Mouse (Mus musculus) midbrain, embryonic 14.5 days (tissue): ENCODE data around the gene Fcgr1. TPM values are rescaled to one million over a fixed set of nuclear protein-coding genes. Genes with fewer than 3 reads are reported as not detected.

Source experiments
- ATAC-seq: fragments of 200-750 bp; cut with Nextera tagmentation; 2 replicates; pipeline ENCODE4 v1.8.0; 2017; ENCODE audit warnings: moderate number of reproducible peaks, moderate library complexity; ENCODE audit not compliant: low FRiP score, low TSS enrichment
- DNase-seq: peaks from one replicate; pipeline ENCODE4 v3.0.0-alpha.2; 2015
- H3K27ac ChIP-seq: fragments of 300-500 bp; sonication (generic); replicated peaks from 2 replicates; pipeline ENCODE4 v1.5.1; 2014; ENCODE audit warnings: mild to moderate bottlenecking, low read depth, low read length, moderate library complexity
- H3K27me3 ChIP-seq: fragments of 300-500 bp; sonication (generic); 2 replicates; pipeline ENCODE4 v1.6.1; 2014; ENCODE audit warnings: low read length, control low read depth, mixed read lengths; ENCODE audit not compliant: control insufficient read depth, insufficient read depth
- H3K36me3 ChIP-seq: fragments of 300-500 bp; sonication (generic); 2 replicates; pipeline ENCODE4 v1.6.1; 2014; ENCODE audit warnings: low read length, control low read depth; ENCODE audit not compliant: control insufficient read depth, insufficient read depth
- H3K4me1 ChIP-seq: fragments of 300-500 bp; sonication (generic); 2 replicates; pipeline ENCODE4 v1.6.1; 2014; ENCODE audit warnings: mild to moderate bottlenecking, antibody characterized with exemption, low read length, control low read depth; ENCODE audit not compliant: control insufficient read depth, insufficient read depth
- H3K4me2 ChIP-seq: fragments of 300-500 bp; sonication (generic); 2 replicates; pipeline ENCODE4 v1.6.1; 2014; ENCODE audit warnings: mild to moderate bottlenecking, low read length, moderate library complexity
- H3K4me3 ChIP-seq: fragments of 300-500 bp; sonication (generic); replicated peaks from 2 replicates; pipeline ENCODE4 v1.5.1; 2014; ENCODE audit warnings: low read depth, low read length
- H3K9ac ChIP-seq: fragments of 300-500 bp; sonication (generic); replicated peaks from 2 replicates; pipeline ENCODE4 v1.6.1; 2014; ENCODE audit warnings: mild to moderate bottlenecking, low read length, moderate library complexity
- H3K9me3 ChIP-seq: fragments of 300-500 bp; sonication (generic); 2 replicates; pipeline ENCODE4 v1.6.1; 2016; ENCODE audit warnings: low read length, control low read depth, mixed read lengths; ENCODE audit not compliant: control insufficient read depth
- WGBS: fragments of 180-500 bp; shearing (Covaris S2); extraction: QIAGEN DNeasy Blood & Tissue Kit; methylation state at CpG from one replicate; pipeline ENCODE4 v1.1.7; 2014; 5-methylcytosine and 5-hydroxymethylcytosine counted together
- polyA plus RNA-seq: library from polyadenylated mRNA; unstranded; fragments of >200 nt; fragmentation: Nextera tagmentation; extraction: Ambion mirVana; gene quantifications from 2 replicates; pipeline ENCODE4 v1.2.1, GENCODE M21; 2014

The Fcgr1 gene
- polyA plus RNA-seq, 1 experiment from 2014 or later = 4.8 TPM

DNA sequence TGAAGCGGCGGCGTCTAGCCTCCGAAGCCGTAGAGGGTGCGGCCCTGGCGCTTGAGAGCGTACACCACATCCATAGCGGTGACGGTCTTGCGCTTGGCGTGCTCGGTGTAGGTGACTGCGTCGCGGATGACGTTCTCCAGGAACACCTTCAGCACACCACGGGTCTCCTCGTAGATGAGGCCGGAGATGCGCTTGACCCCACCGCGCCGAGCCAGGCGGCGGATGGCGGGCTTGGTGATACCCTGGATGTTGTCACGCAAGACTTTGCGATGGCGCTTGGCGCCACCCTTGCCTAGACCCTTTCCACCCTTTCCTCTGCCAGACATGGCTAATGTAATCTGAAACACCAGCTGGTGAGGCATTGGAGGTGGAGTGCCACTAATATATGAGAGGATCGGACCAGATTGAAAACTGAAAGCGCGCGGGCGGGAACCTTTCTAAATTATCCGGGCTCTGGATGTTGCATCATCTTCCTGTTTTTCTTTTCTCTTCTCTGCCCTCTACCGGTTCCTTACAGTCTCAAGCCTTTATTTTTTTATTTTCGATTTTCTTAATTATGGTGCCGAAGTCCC, 30.7 kb downstream of the Fcgr1 start, which contains the start of gene Hist2h4:
Gene Hist2h4, minus strand, starts transcription at position 333 of the 572 bp plus-strand sequence.
- Histone ChIP-seq H3K9ac (peak within 1 kb of the TSS; percentile 69), H3K9me3 (no peaks in the 10 kb centered on the region), H3K36me3 (no peaks in the 10 kb centered on the region), H3K27ac (peak within 1 kb of the TSS; percentile 94), H3K4me1 (peaks cover 13% of the 10 kb centered on the region), H3K4me3 (peak within 1 kb of the TSS; percentile 51), H3K4me2 (peak within 1 kb of the TSS; percentile 75), H3K27me3 (no peaks in the 10 kb centered on the region)
- DNase-seq = peak; percentile 96
- ATAC-seq = peak; percentile 86
- under 1% methylated on average over 40 of the region's 40 CpGs for WGBS

- no peaks in the 10 kb centered on the region for H3K36me3 ChIP-seq
- DNase-seq = peak; percentile 83
- no peaks in the 10 kb centered on the region for H3K9me3 ChIP-seq
- H3K27ac ChIP-seq = peak overlapping the region; percentile 94
- H3K4me1 ChIP-seq = peaks cover 8% of the 10 kb centered on the region; the same call in 1 of the 2 replicates
- H3K4me3 ChIP-seq = peak overlapping the region; percentile 51
- peak; percentile 72 for ATAC-seq
- no peaks in the 10 kb centered on the region for H3K27me3 ChIP-seq
- peak overlapping the region; percentile 75 for H3K4me2 ChIP-seq
- H3K9ac ChIP-seq = peak overlapping the region; percentile 69
- 1% methylated on average over 19 of the region's 19 CpGs for WGBS
Measured at GRCm38 (mm10) chr3:96262216-96262875, 31.4 kb downstream of the Fcgr1 start.

DNA sequence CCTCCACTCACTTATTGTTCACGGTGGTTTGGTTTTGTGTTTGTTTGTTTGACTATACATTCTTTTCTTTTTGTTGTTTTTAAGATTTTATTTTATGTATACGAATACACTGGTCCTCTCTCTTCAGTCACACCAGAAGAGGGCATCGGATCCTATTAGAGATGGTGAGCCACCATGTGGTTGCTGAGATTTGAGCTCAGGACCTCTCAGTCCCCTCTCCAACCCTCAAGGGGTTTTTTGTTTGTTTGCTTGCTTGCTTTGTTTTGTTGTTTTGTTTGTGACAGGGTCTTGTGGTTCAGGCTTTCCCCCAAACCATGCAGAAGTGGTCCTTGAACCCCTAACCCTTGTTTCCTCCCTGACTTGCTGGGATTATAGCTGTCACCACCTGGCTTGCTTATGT, 32.1 kb downstream of the Fcgr1 start:
- Histone ChIP-seq H3K36me3 (no peaks in the 10 kb centered on the region), H3K27me3 (no peaks in the 10 kb centered on the region), H3K9me3 (no peaks in the 10 kb centered on the region), H3K9ac (peak overlapping the region; percentile 69), H3K27ac (peak overlapping the region; percentile 94), H3K4me3 (peak overlapping the region; percentile 51), H3K4me2 (peak overlapping the region; percentile 75), H3K4me1 (peaks cover 8% of the 10 kb centered on the region; the same call in 1 of the 2 replicates)
- DNase-seq (no peak), ATAC-seq (no peak)
- WGBS = 62% methylated on average over 3 of the region's 3 CpGs

DNA sequence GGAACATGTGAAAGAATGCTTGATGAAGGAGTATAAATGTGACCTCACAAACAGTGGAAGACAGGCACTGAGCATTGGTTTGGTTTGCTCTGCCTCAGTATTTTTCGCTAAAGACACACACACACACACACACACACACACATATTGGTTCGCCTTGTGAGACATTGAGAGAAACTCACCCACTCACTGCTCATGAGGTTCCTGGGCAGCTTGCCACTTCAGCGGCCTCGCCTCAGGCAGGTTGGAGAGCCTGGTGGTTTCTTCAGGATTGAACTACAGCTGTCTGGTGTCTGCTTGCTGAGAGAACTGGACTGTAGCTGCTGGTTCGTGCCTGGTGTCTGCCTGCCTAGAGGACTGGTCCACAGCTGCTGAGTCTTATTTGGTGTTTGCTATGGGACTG, 33.5 kb downstream of the Fcgr1 start:
- H3K9me3 ChIP-seq = no peaks in the 10 kb centered on the region
- H3K36me3 ChIP-seq = no peaks in the 10 kb centered on the region
- WGBS = 94% methylated on average over 5 of the region's 5 CpGs
- no peaks in the 10 kb centered on the region for H3K27me3 ChIP-seq
- H3K9ac ChIP-seq = no peak overlapping the region
- no peak overlapping the region for H3K4me2 ChIP-seq
- no peak overlapping the region for H3K4me3 ChIP-seq
- ATAC-seq (no peak), DNase-seq (no peak)
- no peak overlapping the region for H3K27ac ChIP-seq
- peaks cover 8% of the 10 kb centered on the region; the same call in 1 of the 2 replicates for H3K4me1 ChIP-seq

- 83% methylated on average over 3 of the region's 3 CpGs for WGBS
- no peaks in the 10 kb centered on the region for H3K27me3 ChIP-seq
- no peaks in the 10 kb centered on the region for H3K9me3 ChIP-seq
- H3K27ac ChIP-seq = no peak overlapping the region
- H3K9ac ChIP-seq = no peak overlapping the region
- H3K4me1 ChIP-seq = no peaks in the 10 kb centered on the region
- ATAC-seq (no peak), DNase-seq (no peak)
- H3K4me2 ChIP-seq = no peak overlapping the region
- no peaks in the 10 kb centered on the region for H3K36me3 ChIP-seq
- H3K4me3 ChIP-seq = no peak overlapping the region
Measured at GRCm38 (mm10) chr3:96257190-96257589, 36.6 kb downstream of the Fcgr1 start.

- Histone ChIP-seq H3K4me3 (no peak overlapping the region), H3K9ac (no peak overlapping the region), H3K4me2 (no peak overlapping the region), H3K27me3 (no peaks in the 10 kb centered on the region), H3K27ac (no peak overlapping the region), H3K36me3 (no peaks in the 10 kb centered on the region), H3K9me3 (no peaks in the 10 kb centered on the region), H3K4me1 (no peaks in the 10 kb centered on the region)
- WGBS = 87% methylated on average over 5 of the region's 5 CpGs
- DNase-seq (no peak), ATAC-seq (no peak)
Measured at GRCm38 (mm10) chr3:96255926-96256593, 37.7 kb downstream of the Fcgr1 start.

GRCm38 (mm10) chr3:96254683-96255355, 39.0 kb downstream of the Fcgr1 start:
- Histone ChIP-seq H3K4me3 (no peak overlapping the region), H3K9me3 (no peaks in the 10 kb centered on the region), H3K27me3 (no peaks in the 10 kb centered on the region), H3K36me3 (no peaks in the 10 kb centered on the region), H3K9ac (0 out of 2 replicates have a peak overlapping the region, but pooled peaks have one; percentile 16), H3K4me2 (no peak overlapping the region), H3K27ac (no peak overlapping the region), H3K4me1 (no peaks in the 10 kb centered on the region)
- DNase-seq = peak; percentile 61
- no peak for ATAC-seq
- 49% methylated on average over 10 of the region's 10 CpGs for WGBS

DNA sequence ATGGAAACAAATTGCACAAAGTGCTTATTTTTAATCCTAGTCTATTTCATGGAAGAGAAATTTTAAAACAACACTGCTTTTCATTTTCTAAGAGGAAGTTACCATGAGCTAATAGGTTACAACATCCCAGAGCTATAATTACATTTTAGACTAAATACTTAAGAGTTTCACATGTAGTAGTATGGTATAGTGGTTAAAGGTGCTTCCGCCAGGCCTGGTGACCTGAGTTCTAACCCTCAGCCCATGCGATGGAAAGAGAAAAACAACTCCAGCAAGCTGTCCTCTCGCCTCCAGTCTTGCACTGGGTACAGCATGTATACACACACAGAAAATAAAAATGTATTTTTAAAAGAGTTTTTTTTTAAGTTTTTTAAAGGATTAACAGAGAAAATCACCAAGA, 42.0 kb downstream of the Fcgr1 start:
- H3K9ac ChIP-seq = no peak overlapping the region
- ATAC-seq (no peak), DNase-seq (no peak)
- H3K4me3 ChIP-seq = no peak overlapping the region
- H3K4me1 ChIP-seq = 0 out of 2 replicates have a peak, but pooled peaks cover 9% of the 10 kb centered on the region
- no peaks in the 10 kb centered on the region for H3K9me3 ChIP-seq
- no peaks in the 10 kb centered on the region for H3K27me3 ChIP-seq
- 94% methylated on average over 3 of the region's 3 CpGs for WGBS
- H3K27ac ChIP-seq = no peak overlapping the region
- H3K4me2 ChIP-seq = no peak overlapping the region
- H3K36me3 ChIP-seq = no peaks in the 10 kb centered on the region
